Mouse (Mus musculus): ENCODE measurements around the gene Sertad1.
A peak's percentile ranks its signal among the peaks of the same experiment; 100 is the strongest.

Sertad1 gene

DNA sequence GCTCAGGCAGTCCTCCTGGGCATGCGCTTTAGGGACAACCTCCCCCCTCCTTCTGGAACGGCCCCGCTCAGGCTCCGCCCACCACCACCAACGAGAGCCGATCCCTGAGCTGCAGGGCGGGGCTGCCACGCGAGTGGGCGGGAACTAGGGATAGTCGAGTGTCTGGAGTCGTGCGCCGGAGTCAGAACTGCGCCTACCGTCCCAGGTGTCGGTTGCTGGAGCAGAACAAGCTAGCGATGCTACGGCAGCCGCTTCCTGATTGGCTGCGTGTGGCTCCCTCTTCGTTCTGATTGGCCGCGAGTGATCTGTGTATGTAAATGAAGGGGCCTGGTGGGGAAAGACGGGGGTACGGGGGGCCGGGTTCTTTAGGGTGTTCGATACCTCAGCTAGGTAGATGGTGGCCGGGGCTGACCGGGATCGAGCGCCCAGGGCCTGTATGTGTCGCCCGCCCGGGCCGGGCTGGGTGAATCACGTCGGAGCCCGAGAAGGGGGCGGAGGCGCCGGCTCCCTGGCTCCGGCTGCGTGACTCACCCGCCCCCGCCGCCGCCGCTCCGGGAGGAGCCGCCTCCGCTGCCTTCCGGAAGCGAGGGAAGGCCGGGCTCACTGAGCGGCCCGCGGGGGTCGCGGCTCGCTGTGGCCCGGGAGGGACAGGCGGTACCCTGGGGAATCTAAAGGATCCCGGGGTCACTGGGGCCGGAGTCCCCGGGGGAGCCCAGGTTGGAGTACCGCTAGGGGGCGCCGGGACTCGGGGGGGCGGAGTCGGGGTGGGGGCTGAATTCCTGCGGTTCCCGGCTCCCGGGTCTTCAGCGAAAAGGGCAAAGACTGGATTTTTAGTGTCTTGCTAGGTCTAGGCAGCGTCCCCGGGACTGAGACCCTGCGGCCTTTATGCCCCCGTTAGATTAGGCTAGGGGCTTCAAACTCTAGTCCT, at the start of gene Sertad1:
Sertad1 (plus strand) TSS at position 141 of the 928 bp plus-strand sequence.
- DNase-seq (ENCODE audit: low read depth, low spot score) = peak; percentile 99

DNA sequence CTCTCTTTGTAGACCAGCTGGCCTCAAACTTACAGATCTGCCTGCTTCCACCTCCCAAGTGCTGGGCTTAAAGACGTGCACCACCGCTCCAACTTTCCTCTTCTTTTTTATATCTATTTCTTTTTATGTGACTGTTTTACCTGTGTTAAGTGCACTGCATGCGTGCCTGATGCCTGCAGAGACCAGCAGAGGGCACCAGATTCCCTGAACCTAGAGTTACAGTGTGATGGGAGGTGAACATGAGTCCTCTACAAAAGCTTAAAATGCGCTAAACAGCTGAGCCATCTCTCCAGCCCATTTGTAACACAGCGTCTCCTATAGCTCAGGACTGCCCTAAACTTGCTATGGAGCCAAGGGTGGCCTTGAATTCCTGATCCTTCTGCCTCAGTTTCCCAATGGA, 49.2 kb upstream of the Sertad1 start:
- DNase-seq (ENCODE audit: low read depth, low spot score) = peak; percentile 32

DNA sequence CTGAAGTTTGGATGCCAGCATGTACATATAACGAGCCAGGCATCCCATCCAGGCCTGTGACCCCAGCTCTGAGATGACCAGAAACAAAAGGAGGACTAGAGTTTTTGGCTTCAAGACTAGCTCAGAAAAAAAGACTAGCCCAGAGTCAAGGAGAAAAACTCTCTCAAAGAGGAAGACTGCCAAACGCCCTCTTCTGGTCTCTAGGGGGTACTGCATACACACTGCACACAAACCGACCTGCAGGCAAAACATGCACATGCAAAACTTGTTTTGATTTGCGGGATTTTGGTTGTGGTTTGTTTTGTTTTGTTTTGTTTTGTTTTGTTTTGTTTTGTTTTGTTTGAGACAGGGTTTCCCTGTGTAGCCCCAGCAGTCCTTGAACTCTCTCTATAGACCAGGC, 46.7 kb upstream of the Sertad1 start:
- no peak for DNase-seq (ENCODE audit: low read depth, low spot score)

DNA sequence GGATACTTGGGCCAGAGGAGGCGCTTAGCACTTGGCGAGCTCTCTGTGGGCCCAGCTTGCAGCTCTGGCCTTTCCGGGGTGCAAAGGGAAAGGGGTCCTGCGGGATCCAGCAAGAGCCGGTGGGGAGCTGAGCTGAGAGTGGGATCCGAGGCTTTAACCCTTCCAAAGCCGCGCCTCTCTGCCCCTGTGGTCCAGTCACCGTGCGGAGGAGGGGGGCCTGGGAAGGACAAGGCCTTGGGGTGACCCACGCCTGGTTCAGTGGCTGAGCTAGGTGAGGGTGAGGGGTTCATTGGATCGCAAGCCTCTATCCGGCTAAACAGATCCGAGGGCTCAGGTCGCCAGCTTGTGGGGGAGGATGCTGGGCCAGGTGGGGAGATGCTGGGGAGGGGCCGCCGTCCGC, 40.7 kb upstream of the Sertad1 start:
- no peak for DNase-seq (ENCODE audit: low read depth, low spot score)

DNA sequence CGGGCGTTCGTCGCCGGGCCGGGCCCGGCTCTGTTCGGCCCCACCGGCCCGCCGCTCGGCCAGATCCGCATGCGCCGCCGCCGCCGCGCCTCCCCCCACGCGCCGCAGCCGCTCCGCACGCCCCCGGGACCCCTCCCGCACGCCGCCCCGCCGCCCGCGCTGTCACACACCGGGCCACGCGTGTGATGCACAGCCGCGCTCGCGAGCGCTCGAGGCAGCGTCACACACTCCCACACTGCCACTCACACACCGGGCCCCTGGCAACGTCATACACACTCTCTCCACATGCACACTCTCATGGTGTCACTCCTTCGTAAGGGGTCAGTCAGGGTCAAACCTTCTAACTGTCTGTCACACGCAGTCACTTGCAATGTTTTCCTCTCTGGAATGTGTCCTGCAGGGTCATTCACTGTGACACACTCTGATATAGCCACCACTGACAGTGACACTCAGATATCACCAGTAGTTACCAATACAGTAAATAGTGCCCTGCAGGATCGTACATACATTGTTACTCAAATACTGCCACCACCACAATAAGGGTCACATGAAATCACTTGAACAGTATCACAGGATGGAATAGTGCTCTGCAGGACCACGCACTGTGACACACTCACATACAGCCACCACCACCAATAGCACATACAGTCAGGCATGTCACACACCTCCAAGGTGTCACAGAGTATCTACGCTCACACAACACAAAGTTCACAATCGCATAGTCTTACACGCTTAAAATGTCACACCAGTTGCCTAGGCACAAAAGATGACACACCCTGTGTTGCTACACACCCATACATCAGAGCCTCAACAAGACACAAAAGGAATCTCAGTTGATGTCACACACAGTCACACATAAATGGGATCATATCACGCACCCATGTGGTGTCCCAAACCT, 39.9 kb upstream of the Sertad1 start:
- peak; percentile 18 for DNase-seq (ENCODE audit: low read depth, low spot score)

DNA sequence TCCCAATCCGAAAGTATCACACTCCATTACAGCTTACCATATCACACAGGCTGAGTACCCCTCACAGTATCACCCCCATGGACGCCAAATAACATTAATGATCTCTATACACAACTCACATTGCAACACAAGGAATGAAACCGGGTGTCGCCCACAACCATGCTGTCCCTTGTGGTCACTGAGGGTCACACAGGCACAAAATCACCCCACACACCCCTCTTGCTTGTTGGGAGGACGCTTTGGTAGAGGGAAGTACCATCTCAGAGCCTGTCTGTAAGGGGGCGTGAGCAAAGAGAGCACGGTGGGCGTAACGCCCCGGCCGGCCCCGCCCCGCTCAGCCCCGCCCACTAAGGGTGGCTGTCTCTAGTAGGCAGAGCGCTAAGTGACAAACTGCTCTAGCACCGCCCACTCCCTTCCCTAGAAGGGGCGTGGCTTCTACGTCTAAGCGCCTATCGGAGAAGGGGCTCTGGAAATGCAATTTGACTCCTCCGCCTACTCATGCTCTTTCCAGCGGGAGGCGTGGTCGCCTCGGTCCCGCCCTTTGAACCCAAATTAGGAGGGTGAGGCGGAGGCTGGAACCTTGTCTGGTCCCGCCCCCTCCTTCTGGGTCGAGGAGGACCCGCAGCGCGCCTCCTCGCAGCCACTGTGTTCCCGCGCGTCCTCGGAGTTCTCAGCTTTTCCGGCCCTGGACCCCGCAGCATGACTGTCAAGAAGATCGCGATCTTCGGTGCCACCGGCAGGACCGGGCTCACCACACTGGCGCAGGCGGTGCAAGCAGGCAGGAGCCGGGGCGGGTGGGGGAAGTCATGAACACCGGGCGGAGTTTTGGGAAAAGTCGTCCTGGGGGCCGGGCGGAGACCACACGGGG, 39.1 kb upstream of the Sertad1 start, which contains the start of the genes Sptbn4 and Blvrb:
Sptbn4 (minus strand) TSS at position 268 of the 868 bp plus-strand sequence.
Blvrb (plus strand) TSS at position 560 of the 868 bp plus-strand sequence.
- DNase-seq (ENCODE audit: low read depth, low spot score) = peak; percentile 100

DNA sequence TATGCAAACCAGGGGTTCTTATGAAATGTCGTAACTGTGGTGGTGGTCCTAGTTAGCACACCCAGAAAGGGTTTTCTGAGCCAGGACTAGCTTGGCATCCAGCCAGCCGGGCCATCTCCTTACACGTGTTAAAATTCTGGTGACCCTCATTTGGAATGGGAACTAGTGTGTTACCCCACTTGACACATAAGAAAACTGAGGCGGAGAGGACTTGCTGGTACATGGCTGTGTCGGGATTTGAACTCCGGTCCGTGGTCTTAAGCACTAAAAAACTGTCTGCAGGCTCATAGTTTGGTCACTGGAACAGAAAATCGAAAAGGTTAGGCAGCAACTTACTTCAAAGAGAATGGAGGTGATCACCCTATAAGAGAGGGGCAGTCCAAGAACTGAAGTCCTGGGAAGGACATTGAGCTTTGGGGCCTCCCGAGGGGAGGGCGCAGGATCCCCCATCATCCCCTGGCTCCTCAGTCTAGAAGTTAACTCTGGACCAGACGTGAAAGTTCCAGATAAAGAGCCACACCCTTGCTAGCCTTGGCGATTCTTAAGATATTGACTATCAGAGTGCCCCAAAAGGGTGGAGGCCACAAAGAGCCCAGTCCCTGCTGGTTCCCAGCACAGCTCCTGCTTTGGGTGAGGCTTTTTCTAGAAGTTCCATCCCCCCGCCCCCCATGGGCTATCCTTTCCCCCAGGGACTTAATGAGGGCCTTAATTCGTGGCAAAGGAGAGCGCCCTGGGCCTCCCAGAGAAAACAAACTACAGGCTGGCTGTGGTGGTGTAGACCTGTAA, 38.1 kb upstream of the Sertad1 start:
- no peak for DNase-seq (ENCODE audit: low read depth, low spot score)

DNA sequence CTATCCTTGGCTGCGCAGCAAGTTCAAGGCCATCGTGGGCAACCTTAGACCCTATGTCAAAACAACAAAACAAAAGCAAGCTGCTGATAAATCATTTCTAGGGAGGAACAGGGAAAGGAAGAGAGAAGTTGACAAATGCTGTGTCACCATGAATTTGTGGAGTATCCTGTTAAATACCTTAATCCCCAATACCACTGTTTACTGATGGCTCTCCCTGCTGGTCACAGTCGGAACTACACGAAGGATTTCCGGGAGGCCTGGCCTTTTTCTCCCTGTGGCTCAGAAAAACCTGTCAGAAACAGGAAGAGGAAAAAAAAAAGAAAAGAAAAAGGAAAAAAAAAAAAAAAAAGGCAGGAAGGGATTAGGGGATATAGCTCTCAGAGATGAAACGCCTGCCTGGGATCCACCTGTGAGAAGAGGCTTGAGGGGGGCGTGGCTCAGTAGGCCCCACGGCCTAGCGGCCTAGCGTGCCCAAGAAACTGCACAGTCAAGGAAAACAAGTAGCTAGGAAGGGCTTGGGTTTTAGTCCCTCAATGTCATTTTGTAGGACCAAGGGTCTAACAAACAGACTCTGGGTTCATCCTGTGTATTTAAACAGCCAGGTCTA, 37.4 kb upstream of the Sertad1 start:
- DNase-seq (ENCODE audit: low read depth, low spot score) = peak; percentile 57

DNA sequence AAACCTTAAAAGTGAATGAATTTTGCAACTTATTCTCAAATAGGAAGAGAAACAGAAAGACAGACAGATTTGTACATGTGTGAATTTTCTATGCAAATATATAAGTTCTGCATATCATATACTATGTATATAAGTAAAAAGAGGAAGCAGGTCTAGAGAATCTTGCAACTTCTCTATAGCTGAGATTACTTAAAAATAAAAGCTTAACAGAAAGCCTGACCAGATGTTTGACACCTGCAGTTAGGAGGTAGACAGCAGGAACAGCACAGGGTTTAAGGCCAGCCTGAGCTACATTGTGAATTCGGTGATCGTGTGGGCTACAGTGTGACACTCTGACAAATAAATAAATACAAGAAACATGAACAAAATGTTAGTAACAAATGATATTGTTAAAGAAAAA, 35.4 kb upstream of the Sertad1 start:
- no peak for DNase-seq (ENCODE audit: low read depth, low spot score)

DNA sequence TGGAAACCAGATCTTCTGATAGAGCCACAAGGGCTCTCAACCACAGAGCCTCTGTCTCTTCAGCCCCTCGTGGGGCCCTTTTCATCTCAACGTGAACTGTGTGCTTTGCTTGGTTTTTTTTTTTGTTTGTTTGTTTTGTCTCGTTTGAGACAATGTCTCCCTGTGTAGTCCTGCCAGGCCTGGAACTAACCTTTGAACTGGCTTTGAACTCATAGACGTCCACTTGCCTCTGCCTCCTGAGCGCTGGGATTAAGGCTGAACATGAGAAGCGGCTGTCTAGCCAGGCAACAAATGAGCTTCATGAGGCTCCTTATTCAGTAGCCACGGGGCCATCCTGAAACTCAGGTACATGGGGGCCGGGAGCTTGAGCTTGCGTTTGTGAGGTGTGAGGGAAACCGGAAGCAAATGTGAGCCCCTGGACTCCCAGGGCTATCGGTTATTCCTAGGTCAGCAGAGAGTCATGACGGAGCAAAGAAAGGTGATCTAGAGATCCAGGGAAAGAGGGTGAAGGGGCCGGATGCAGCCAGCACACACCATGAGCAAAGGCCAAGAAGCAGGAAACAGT, 34.4 kb upstream of the Sertad1 start:
- no peak for DNase-seq (ENCODE audit: low read depth, low spot score)

DNA sequence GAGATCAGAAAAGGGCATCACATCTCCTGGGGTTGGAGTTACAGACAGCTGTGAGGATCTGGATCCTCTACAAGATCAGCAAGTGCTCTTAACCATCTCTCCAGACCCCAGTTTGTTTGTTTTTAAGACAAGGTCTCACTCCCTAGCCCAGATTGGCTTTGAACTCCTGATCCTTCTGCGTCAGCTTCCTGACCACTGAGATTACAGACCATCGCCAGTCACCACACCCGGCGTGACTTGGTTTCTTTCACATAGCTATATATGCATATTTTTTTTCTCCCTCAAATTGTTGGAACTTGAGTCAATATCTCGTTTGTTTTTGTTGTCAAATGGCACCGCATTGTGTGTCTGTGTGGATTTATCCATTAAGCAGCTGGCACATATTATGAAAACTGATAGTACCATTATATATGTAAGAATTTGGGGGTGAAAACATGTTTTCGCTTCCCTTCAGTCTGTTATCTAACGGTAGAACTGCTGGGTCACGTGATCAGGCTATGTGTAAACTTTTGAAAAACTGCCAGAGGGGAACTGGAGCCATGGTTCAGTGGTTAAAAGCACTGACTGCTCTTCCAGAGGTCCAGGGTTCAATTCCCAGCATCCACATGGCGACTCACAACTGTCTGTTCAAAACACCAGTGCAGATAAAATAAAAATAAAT, 32.1 kb upstream of the Sertad1 start:
- DNase-seq (ENCODE audit: low read depth, low spot score) = no peak

DNA sequence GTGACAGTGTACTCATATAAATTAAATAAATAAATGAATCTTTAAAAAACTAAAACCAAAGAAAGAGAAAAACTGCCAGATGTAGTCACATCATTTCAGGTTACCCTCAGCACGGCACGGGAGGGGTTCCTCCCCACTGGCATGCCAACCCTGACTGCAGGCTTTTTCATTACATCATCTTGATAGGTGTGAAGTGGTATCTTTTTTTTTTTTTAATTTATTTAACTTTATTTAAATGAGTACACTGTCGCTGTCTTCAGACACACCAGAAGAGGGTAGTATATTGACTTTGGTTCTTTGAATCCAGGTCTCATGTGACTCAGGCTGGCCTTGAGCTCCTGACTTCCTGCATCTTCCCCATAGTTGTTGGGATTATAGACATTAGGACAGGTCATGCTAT, 31.4 kb upstream of the Sertad1 start:
- DNase-seq (ENCODE audit: low read depth, low spot score) = no peak

DNA sequence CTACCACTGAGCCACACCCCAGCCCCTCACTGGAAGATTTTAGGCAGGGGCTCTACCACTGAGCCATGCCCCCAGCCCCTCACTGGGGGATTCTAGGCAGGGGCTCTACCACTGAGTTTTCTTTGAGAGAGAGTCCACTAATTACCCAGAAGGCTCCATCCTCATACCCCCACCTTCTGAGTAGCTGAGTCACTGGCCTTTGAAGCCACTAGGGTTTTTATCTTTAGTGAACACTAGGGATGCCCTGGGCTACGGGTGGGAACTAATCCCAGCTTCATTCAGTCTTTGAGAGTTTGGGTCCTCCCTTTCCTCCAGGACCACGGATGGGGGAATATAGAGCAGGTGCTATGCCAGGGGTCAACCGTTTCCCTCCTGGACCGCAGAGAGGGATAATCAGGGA, 28.1 kb upstream of the Sertad1 start:
- no peak for DNase-seq (ENCODE audit: low read depth, low spot score)

DNA sequence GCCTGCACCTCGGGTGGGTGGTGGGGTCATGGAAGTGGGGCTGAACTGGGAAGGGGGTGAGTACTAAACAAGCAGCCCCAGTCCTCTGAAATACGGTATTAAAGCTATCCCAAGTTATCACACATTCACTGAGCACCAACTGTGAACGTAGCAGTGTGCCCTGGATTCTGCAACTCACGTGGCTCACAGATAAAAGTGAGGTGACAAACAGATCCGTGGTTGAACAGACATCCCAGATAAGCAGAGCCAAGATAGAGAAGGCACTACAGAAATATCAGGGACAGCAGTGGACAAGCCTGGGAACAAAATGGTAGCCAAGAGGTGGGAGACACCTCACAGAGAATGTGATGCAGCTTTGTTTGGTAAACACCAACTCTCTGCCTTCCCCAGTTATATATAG, 27.1 kb upstream of the Sertad1 start:
- DNase-seq (ENCODE audit: low read depth, low spot score) = no peak

DNA sequence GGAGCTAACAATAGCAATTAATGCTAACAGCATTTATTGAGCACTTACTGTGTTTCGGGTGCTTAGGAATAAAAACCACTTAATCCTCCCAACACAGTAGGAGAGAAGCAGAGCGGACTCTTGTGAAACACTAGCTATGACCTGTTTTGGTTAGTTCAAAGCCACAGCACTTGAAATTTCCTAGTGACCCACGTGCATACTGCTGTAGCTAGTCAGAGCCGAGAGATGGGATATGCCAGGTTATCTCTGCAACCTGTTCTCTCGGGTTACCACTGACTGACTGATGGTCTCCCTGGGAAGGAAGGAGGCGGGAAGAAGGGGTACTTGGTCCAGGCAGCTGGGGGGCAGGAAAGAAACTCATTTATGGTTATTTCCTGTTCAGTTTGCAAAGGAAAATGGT, 26.2 kb upstream of the Sertad1 start:
- DNase-seq (ENCODE audit: low read depth, low spot score) = no peak

DNA sequence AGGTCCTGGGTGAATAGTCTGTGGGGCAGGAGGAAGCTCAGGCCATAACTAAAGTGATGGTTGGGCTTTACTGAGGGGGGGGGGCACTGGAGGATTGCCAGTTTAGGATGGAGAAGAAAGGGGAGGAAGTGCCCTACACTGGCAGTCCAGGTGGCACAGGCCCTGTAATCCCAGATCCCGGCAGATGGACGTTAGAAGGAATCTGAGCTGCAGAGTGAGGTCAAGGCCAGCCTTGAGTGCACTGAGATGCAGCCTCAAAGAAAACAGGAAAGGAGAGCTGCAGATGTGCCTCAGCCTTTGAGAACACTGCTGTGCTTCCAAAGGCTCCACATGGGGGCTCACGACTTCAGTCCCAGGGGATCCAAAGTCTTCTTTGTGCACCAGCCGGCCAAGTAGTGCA, 19.1 kb upstream of the Sertad1 start:
- no peak for DNase-seq (ENCODE audit: low read depth, low spot score)

DNA sequence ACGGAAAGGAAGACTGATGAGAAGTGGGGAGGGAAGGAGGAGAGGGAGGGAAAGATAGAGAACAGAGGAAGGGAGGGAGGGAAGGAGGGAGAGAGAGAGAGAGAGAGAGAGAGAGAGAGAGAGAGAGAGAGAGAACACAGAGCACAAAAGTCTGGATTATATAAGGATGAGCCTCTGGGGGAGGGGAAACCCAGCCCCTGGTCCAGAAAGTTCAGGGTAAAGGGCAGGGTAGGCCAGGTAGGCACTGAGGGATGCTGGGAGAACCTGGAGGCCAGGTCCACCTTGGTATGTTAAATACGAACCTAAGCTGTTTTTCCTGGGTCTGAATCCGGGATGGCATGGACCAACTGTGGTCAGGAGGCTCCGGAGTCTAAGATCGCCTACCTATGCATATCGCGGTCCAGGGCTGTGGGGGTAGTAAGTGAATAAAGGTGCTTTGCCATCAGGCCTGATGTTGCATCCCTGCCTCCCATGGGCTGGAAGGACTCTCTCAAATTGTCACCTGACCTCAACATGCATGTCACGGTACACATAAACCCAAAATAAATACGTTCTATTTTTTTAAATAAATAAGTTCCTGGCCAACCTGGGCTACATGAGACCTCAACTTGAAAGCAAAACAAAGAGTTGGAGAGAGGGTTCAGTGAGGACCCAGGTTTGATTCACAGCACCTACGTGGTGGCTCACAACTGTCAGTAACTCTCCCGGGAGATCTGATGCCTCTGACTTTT, 15.2 kb upstream of the Sertad1 start:
- DNase-seq (ENCODE audit: low read depth, low spot score) = no peak

DNA sequence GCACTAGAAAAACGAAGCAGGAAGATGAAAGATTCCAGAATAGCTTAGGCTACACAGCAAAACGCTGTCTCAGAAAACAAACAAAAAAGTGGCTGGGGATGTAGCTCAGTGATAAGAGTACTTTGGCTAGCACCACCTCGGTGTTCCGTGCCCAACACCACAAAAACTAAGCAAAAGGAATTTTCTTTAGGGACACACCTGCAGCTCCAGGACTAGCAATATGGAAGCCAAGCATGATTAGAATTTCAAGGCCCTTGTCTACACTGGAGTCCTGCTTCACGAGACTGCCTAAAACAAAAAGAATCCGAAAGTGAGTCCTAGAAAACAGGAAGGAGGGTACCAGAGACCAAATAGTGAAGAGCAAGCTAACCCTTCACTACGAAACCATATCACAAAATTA, 14.1 kb upstream of the Sertad1 start:
- no peak for DNase-seq (ENCODE audit: low read depth, low spot score)

Measured in forelimb bud, embryonic 11.5 days (tissue).